Mouse (Mus musculus) CH12.LX (cell line): ENCODE results near the gene Cfap126. TPM values are rescaled to one million over a fixed set of nuclear protein-coding genes. Genes with fewer than 3 reads are reported as not detected.

ENCODE experiments used
- DNase-seq: peaks from one replicate; pipeline ENCODE4 v3.0.0-alpha.2; 2013; ENCODE audit errors: extremely low read depth
- H3K27ac ChIP-seq: 2 replicates; pipeline ENCODE4 v1.5.1; 2012; ENCODE audit warnings: low read depth, mild to moderate bottlenecking, control low read depth, moderate library complexity; ENCODE audit not compliant: insufficient read depth
- H3K27me3 ChIP-seq: replicated peaks from 2 replicates; pipeline ENCODE3; 2012; ENCODE audit warnings: inconsistent platforms
- H3K36me3 ChIP-seq, 2 experiments: replicated peaks in 1 of 2; 2 replicates each; pipeline versions ENCODE3 to v1.6.1; 2012; ENCODE audit warnings: inconsistent platforms in 1 of 2, low read length in 1 of 2, mild to moderate bottlenecking in 1 of 2, mixed read lengths in 1 of 2, moderate library complexity in 1 of 2; ENCODE audit not compliant: control insufficient read depth in 1 of 2, insufficient read depth in 1 of 2
- H3K4me1 ChIP-seq, 2 experiments: 2 replicates each; pipeline ENCODE4 v1.6.1; 2012; ENCODE audit warnings: inconsistent platforms in 1 of 2, moderate library complexity in 1 of 2; ENCODE audit not compliant: insufficient read depth in 2 of 2, control insufficient read depth in 1 of 2
- H3K4me2 ChIP-seq: 2 replicates; pipeline ENCODE4 v1.6.1; 2012; ENCODE audit warnings: low read depth, mild to moderate bottlenecking, control low read depth; ENCODE audit not compliant: poor library complexity, insufficient read depth, severe bottlenecking
- H3K4me3 ChIP-seq, 3 experiments: fragments of 150-350 bp in 1 of 3; sonication (generic) in 1 of 3; replicated peaks in 1 of 3; 2 replicates each; pipeline versions ENCODE3 to v1.5.1; 2011 to 2012; ENCODE audit warnings: low read depth in 2 of 3, low read length in 2 of 3, mild to moderate bottlenecking in 2 of 3, moderate library complexity in 2 of 3, control low read depth in 1 of 3, improper control_type of control experiment in 1 of 3, inconsistent platforms in 1 of 3, mixed read lengths in 1 of 3; ENCODE audit not compliant: poor library complexity in 1 of 3
- H3K79me2 ChIP-seq: replicated peaks from 2 replicates; pipeline ENCODE4 v1.6.1; 2012; ENCODE audit warnings: mild to moderate bottlenecking, moderate library complexity; ENCODE audit not compliant: control insufficient read depth, poor library complexity, insufficient read depth, severe bottlenecking; ENCODE audit errors: extremely low read depth
- H3K9ac ChIP-seq: 2 replicates; pipeline ENCODE4 v1.6.1; 2012; ENCODE audit warnings: low read depth, mild to moderate bottlenecking, control low read depth, moderate library complexity; ENCODE audit not compliant: insufficient read depth
- H3K9me3 ChIP-seq: replicated peaks from 2 replicates; pipeline ENCODE3; 2012; ENCODE audit warnings: low read length, inconsistent platforms, mixed read lengths
- CHD1 ChIP-seq: IDR thresholded peaks from 2 replicates; pipeline ENCODE4 v1.6.1; 2012; ENCODE audit warnings: low read depth, low read length, improper control_type of control experiment, inconsistent platforms
- CTCF ChIP-seq, 2 experiments: IDR thresholded peaks in 1 of 2; conservative IDR thresholded peaks in 1 of 2; 2 replicates each; pipeline ENCODE4 v1.5.1; 2011 to 2012; ENCODE audit warnings: low read depth in 2 of 2, low read length in 2 of 2, improper control_type of control experiment in 1 of 2, inconsistent platforms in 1 of 2, mild to moderate bottlenecking in 1 of 2, moderate library complexity in 1 of 2
- ETS1 ChIP-seq: conservative IDR thresholded peaks from 2 replicates; pipeline ENCODE4 v1.6.1; 2012; ENCODE audit warnings: low read depth, mild to moderate bottlenecking, inconsistent platforms, low read length, improper control_type of control experiment, moderate library complexity
- HCFC1 ChIP-seq: IDR thresholded peaks from 2 replicates; pipeline ENCODE4 v1.6.1; 2012; ENCODE audit warnings: low read depth, mild to moderate bottlenecking, inconsistent platforms, low read length, improper control_type of control experiment
- IRF4 ChIP-seq: IDR thresholded peaks from 2 replicates; pipeline ENCODE4 v1.6.1; 2014; ENCODE audit warnings: low read depth, mild to moderate bottlenecking, inconsistent platforms, low read length, improper control_type of control experiment
- JUND ChIP-seq: conservative IDR thresholded peaks from 2 replicates; pipeline ENCODE4 v1.6.1; 2011; ENCODE audit warnings: low read depth, low read length, improper control_type of control experiment
- KAT2A ChIP-seq: IDR thresholded peaks from 2 replicates; pipeline ENCODE4 v1.6.1; 2012; ENCODE audit warnings: low read length, improper control_type of control experiment, inconsistent platforms; ENCODE audit not compliant: insufficient replicate concordance
- MAX ChIP-seq: IDR thresholded peaks from 2 replicates; pipeline ENCODE4 v1.6.1; 2011; ENCODE audit warnings: low read length, improper control_type of control experiment
- MAZ ChIP-seq: IDR thresholded peaks from 2 replicates; pipeline ENCODE4 v1.6.1; 2012; ENCODE audit warnings: low read depth, mild to moderate bottlenecking, inconsistent platforms, low read length, improper control_type of control experiment, moderate library complexity
- MXI1 ChIP-seq: IDR thresholded peaks from 2 replicates; pipeline ENCODE4 v1.6.1; 2011; ENCODE audit warnings: mild to moderate bottlenecking, low read depth, low read length, improper control_type of control experiment
- MYC ChIP-seq: IDR thresholded peaks from 2 replicates; pipeline ENCODE4 v1.6.1; 2011; ENCODE audit warnings: low read depth, mild to moderate bottlenecking, improper control_type of control experiment, low read length
- NRF1 ChIP-seq: IDR thresholded peaks from 2 replicates; pipeline ENCODE4 v1.6.1; 2014; ENCODE audit warnings: low read depth, mild to moderate bottlenecking, inconsistent platforms, low read length, improper control_type of control experiment, moderate library complexity
- POLR2AphosphoS2 ChIP-seq: IDR thresholded peaks from 2 replicates; pipeline ENCODE4 v1.6.1; 2011; ENCODE audit warnings: low read depth, low read length, improper control_type of control experiment
- RAD21 ChIP-seq: IDR thresholded peaks from 2 replicates; pipeline ENCODE4 v1.6.1; 2011; ENCODE audit warnings: low read depth, mild to moderate bottlenecking, low read length, improper control_type of control experiment, moderate library complexity
- RCOR1 ChIP-seq: conservative IDR thresholded peaks from 2 replicates; pipeline ENCODE4 v1.6.1; 2012; ENCODE audit warnings: low read depth, mild to moderate bottlenecking, inconsistent platforms, low read length, improper control_type of control experiment
- SIN3A ChIP-seq: IDR thresholded peaks from 2 replicates; pipeline ENCODE4 v1.6.1; 2012; ENCODE audit warnings: low read length, improper control_type of control experiment, inconsistent platforms
- SMC3 ChIP-seq: IDR thresholded peaks from 2 replicates; pipeline ENCODE4 v1.6.1; 2011; ENCODE audit warnings: low read depth, low read length, improper control_type of control experiment
- TBP ChIP-seq: conservative IDR thresholded peaks from 2 replicates; pipeline ENCODE4 v1.6.1; 2011; ENCODE audit warnings: low read depth, low read length, improper control_type of control experiment
- UBTF ChIP-seq: IDR thresholded peaks from 2 replicates; pipeline ENCODE4 v1.6.1; 2012; ENCODE audit warnings: low read depth, mild to moderate bottlenecking, inconsistent platforms, low read length, improper control_type of control experiment, moderate library complexity
- USF1 ChIP-seq: IDR thresholded peaks from 2 replicates; pipeline ENCODE4 v1.6.1; 2014; ENCODE audit warnings: low read depth, mild to moderate bottlenecking, inconsistent platforms, low read length, improper control_type of control experiment
- ZC3H11A ChIP-seq: IDR thresholded peaks from 2 replicates; pipeline ENCODE4 v1.6.1; 2012; ENCODE audit warnings: low read depth, mild to moderate bottlenecking, inconsistent platforms, low read length, improper control_type of control experiment
- ZKSCAN1 ChIP-seq: IDR thresholded peaks from 2 replicates; pipeline ENCODE4 v1.6.1; 2012; ENCODE audit warnings: low read depth, inconsistent platforms, low read length, improper control_type of control experiment, borderline replicate concordance
- dilution Hi-C: fragments of 300-500 bp; cut with MboI; formaldehyde crosslinking; loops from 2 replicates; pipeline ENCODE4 v1.14.3; 2020; ENCODE audit warnings: low sequenced_read_pairs; ENCODE audit not compliant: extremely low pct_unique_long_range_greater_than_20kb, extremely low pct_ligation_motif_present
- in situ Hi-C: fragments of 300-500 bp; cut with MboI; formaldehyde crosslinking; loops from 3 replicates; pipeline ENCODE4 v1.14.3; 2019; ENCODE audit warnings: low sequenced_read_pairs, low pct_ligation_motif_present, low pct_unique_long_range_greater_than_20kb, mixed read lengths
- polyA plus RNA-seq: library from polyadenylated mRNA; unstranded; fragments of >175 nt; gene quantifications from 2 replicates; pipeline ENCODE4 v1.2.1, GENCODE M21; 2012; ENCODE audit warnings: low read depth; ENCODE audit not compliant: insufficient read length
- total RNA-seq, 2 experiments: library from RNA; depleted of rRNA; stranded (reverse); fragments of 300-350 nt in 1 of 2; fragments of >200 nt in 1 of 2; gene quantifications; 2 replicates each; pipeline ENCODE4 v1.2.3; 2012 to 2014

Cfap126 gene
- total and polyA plus RNA-seq, 3 experiments = 0.79 to 3.4 (median 2.0) TPM

- Histone ChIP-seq H3K4me2 (peak overlapping the region; percentile 92), H3K36me3 (no peaks in the 10 kb centered on the region), H3K4me1 (peaks cover 0 to 12% of the 10 kb centered on the region in 2 experiments; a peak in 2 of 4 replicates)
- peak; percentile 80 for DNase-seq
- in situ Hi-C loops = loop anchor here (5.0 to 10.0 kb wide), 2 partner anchors 61 to 371 kb away; no protein-coding TSS in a partner anchor
- TF ChIP-seq TBP (no peak), MAX (peak; percentile 24; the same call in 1 of the 2 replicates), RAD21 (no peak), UBTF (0 out of 2 replicates have a peak, but pooled peaks have one; percentile 55), SIN3A (peak; percentile 56), MAZ (0 out of 2 replicates have a peak, but pooled peaks have one; percentile 24), CHD1 (0 out of 2 replicates have a peak, but pooled peaks have one; percentile 44)
- TF ChIP-seq, all 38 proteins: peak for 5
- H3K79me2 ChIP-seq = no peaks in the 10 kb centered on the region
- peaks cover 3% of the 10 kb centered on the region for H3K9me3 ChIP-seq
- peak overlapping the region; percentile 56 to 66 (median 62) for H3K4me3 ChIP-seq
- H3K27ac ChIP-seq = 0 out of 2 replicates have a peak overlapping the region, but pooled peaks have one; percentile 10
- no peaks in the 10 kb centered on the region for H3K27me3 ChIP-seq
- dilution Hi-C loops = no loop called here
- peak overlapping the region; percentile 28; the same call in 1 of the 2 replicates for H3K9ac ChIP-seq
Measured at GRCm38 (mm10) chr1:171103179-171103840, 10.4 kb upstream of the Cfap126 start.

GRCm38 (mm10) chr1:171105226-171105625 lies 8.5 kb upstream of the Cfap126 start:
- Histone ChIP-seq H3K79me2 (no peaks in the 10 kb centered on the region), H3K4me3 (no peak overlapping the region), H3K9me3 (no peaks in the 10 kb centered on the region), H3K4me1 (peaks cover 0 to 12% of the 10 kb centered on the region in 2 experiments; a peak in 2 of 4 replicates)
- dilution Hi-C loops = no loop called here
- no peak for TF ChIP-seq JUND
- TF ChIP-seq SMC3 = no peak
- no peak for TF ChIP-seq RAD21
- no peak for TF ChIP-seq HCFC1
- TF ChIP-seq CTCF (conservative IDR thresholded peaks at IDR 0.05 in 1 of 2, IDR thresholded peaks at IDR 0.05 in 1 of 2; ENCODE audit: low read depth in 2 of 2, low read length in 2 of 2) = no peak
- no peak for TF ChIP-seq MAX
- TF ChIP-seq ZC3H11A = no peak
- TF ChIP-seq RCOR1 = no peak
- no peak for TF ChIP-seq MYC
- no peak for TF ChIP-seq POLR2AphosphoS2
- TF ChIP-seq ETS1 = no peak
- TF ChIP-seq NRF1 = no peak
- no peak for TF ChIP-seq KAT2A
- no peak for TF ChIP-seq ZKSCAN1
- no peak for TF ChIP-seq MXI1
- no peak for TF ChIP-seq USF1
- no peak for TF ChIP-seq IRF4
- TF ChIP-seq, all 38 proteins: peak for 0
- H3K36me3 ChIP-seq = no peaks in the 10 kb centered on the region
- no peak overlapping the region for H3K9ac ChIP-seq
- DNase-seq = no peak
- H3K4me2 ChIP-seq = no peak overlapping the region
- no peaks in the 10 kb centered on the region for H3K27me3 ChIP-seq
- in situ Hi-C loops = loop anchor here (10.0 kb wide), 1 partner anchor 370 kb away; no protein-coding TSS in a partner anchor
- no peak overlapping the region for H3K27ac ChIP-seq
